9 mouse cellular contexts compared by ENCODE assay signal in genomic region chr15:25621351-25622199, GRCm38 (mm10). TPM values are rescaled to one million over a fixed set of nuclear protein-coding genes. Genes with fewer than 3 reads are reported as not detected.
DNase-seq lines count a peak whose midpoint lies in the region; ATAC-seq and TF ChIP-seq lines count a peak whose summit lies in the region.
"Had no signal": no experiment of that assay in that cellular context is flagged by ENCODE, and none has a peak within 500 bp of the region (broad histone marks: within the 10 kb centered on the region; RNA-seq: fewer than 3 reads in every experiment).

No protein-coding gene starts in this region.

- no peak for TF ChIP-seq CTCF in bone marrow macrophage, adult 2 months (IDR thresholded peaks at IDR 0.05; ENCODE audit: low read depth, low read length)

- no peak for ATAC-seq in heart, embryonic 11.5 days (replicated peaks; ENCODE audit: insufficient number of reproducible peaks, low FRiP score, low TSS enrichment)
- no peak for ATAC-seq in hindbrain, embryonic 16.5 days

- no peak for DNase-seq in heart, postnatal 10 days
- DNase-seq in left cerebral cortex, postnatal 14 days (ENCODE audit: low spot score in 2 of 2), result no peak
- no peak for DNase-seq in gastrocnemius, adult 18-20 months (ENCODE audit: low spot score)
- no peak for DNase-seq in layer of hippocampus, adult 9-10 months (ENCODE audit: low spot score)

- peak overlapping the region; percentile 6; the same call in 1 of the 2 replicates for H3K9ac ChIP-seq in heart, embryonic 11.5 days (ENCODE audit: low read depth, low read length)
- H3K9ac ChIP-seq in hindbrain, embryonic 16.5 days (ENCODE audit: low read depth, low read length), result peak overlapping the region; percentile 52

- no peaks in the 10 kb centered on the region for H3K9me3 ChIP-seq in heart, embryonic 11.5 days (replicated peaks; ENCODE audit: control insufficient read depth, low read length)
- no peaks in the 10 kb centered on the region for H3K9me3 ChIP-seq in hindbrain, embryonic 16.5 days (ENCODE audit: control insufficient read depth, low read length)

- peak overlapping the region; percentile 93 for H3K4me2 ChIP-seq in heart, embryonic 11.5 days
- peak overlapping the region; percentile 100 for H3K4me2 ChIP-seq in hindbrain, embryonic 16.5 days (ENCODE audit: low read length)

- H3K27me3 ChIP-seq in heart, embryonic 11.5 days (ENCODE audit: control insufficient read depth, insufficient read depth, low read length), result no peaks in the 10 kb centered on the region
- H3K27me3 ChIP-seq in hindbrain, embryonic 16.5 days (replicated peaks; ENCODE audit: control insufficient read depth, insufficient read depth, low read length), result peaks cover 5% of the 10 kb centered on the region

- H3K4me3 ChIP-seq in heart, embryonic 11.5 days (ENCODE audit: low read depth, low read length), result peak overlapping the region; percentile 84
- H3K4me3 ChIP-seq in bone marrow macrophage, adult 2 months (ENCODE audit: insufficient read depth, low read length), result peak overlapping the region; percentile 67
- peak overlapping the region; percentile 71 for H3K4me3 ChIP-seq in hindbrain, embryonic 16.5 days (ENCODE audit: low read length)
- H3K4me3 ChIP-seq in macrophage (ENCODE audit: inconsistent target), result peak overlapping the region; percentile 10; the same call in 1 of the 2 replicates

- 7% methylated on average over 20 of the region's 20 CpGs for WGBS in heart, embryonic 11.5 days (ENCODE audit: insufficient replicate concordance)
- 9% methylated on average over 20 of the region's 20 CpGs for WGBS in hindbrain, embryonic 16.5 days
- 25% methylated on average over 20 of the region's 20 CpGs for WGBS in macrophage (ENCODE audit: missing documents)

- H3K4me1 ChIP-seq in heart, embryonic 11.5 days (ENCODE audit: control insufficient read depth, insufficient read depth, low read length), result peaks cover 3% of the 10 kb centered on the region; the same call in 1 of the 2 replicates
- peaks cover 16% of the 10 kb centered on the region for H3K4me1 ChIP-seq in bone marrow macrophage, adult 2 months (ENCODE audit: control insufficient read depth, insufficient read depth, low read length)
- peaks cover 10% of the 10 kb centered on the region for H3K4me1 ChIP-seq in hindbrain, embryonic 16.5 days (ENCODE audit: control insufficient read depth, insufficient read depth, low read depth, low read length)

- no peak for TF ChIP-seq POLR2A in bone marrow macrophage, adult 2 months (IDR thresholded peaks at IDR 0.05; ENCODE audit: borderline replicate concordance, low read depth, low read length)

- no peak overlapping the region for H3K27ac ChIP-seq in heart, embryonic 11.5 days (ENCODE audit: low read depth, low read length)
- peak overlapping the region; percentile 22 for H3K27ac ChIP-seq in bone marrow macrophage, adult 2 months (ENCODE audit: insufficient read depth, low read depth, low read length)
- H3K27ac ChIP-seq in hindbrain, embryonic 16.5 days (ENCODE audit: low read depth, low read length), result no peak overlapping the region
- H3K27ac ChIP-seq in macrophage, result no peak overlapping the region

- no peaks in the 10 kb centered on the region for H3K36me3 ChIP-seq in heart, embryonic 11.5 days (ENCODE audit: control insufficient read depth, insufficient read depth, low read length)
- no peaks in the 10 kb centered on the region for H3K36me3 ChIP-seq in hindbrain, embryonic 16.5 days (ENCODE audit: control insufficient read depth, insufficient read depth, low read length)
- H3K36me3 ChIP-seq in macrophage (ENCODE audit: inconsistent target), result no peaks in the 10 kb centered on the region

- H3K79me2 ChIP-seq in macrophage (ENCODE audit: inconsistent target), result peaks cover 16% of the 10 kb centered on the region; the same call in 1 of the 2 replicates

- intact Hi-C loops in heart, postnatal 10 days (cut with DNase I), result loop anchor here (2.0 to 5.0 kb wide), 4 partner anchors 15 to 96 kb away; no protein-coding TSS in a partner anchor
- intact Hi-C loops in left cerebral cortex, postnatal 14 days (cut with DNase I), result loop anchor here (10.0 kb wide), 1 partner anchor 177 kb away; no protein-coding TSS in a partner anchor

RNA-seq across cellular contexts. Expression of gene Myo10, which starts 0.8 kb away (rescaled TPM):
- polyA plus RNA-seq in heart, embryonic 11.5 days (2014; fragmentation: Nextera tagmentation; extraction: Ambion mirVana), result 11.5 and 15.4 TPM in 2 replicates
- total RNA-seq in heart, postnatal 10 days (2021), result 10 to 100 TPM; 52.7 to 61.1 TPM
- 13.9 and 17.2 TPM in 2 replicates for polyA plus RNA-seq in bone marrow macrophage, adult 2 months (2012; ENCODE audit: insufficient read depth, insufficient read length, missing spikeins)
- polyA plus RNA-seq in hindbrain, embryonic 16.5 days (2015; fragmentation: Nextera tagmentation; extraction: Ambion mirVana), result 26.2 and 28.8 TPM in 2 replicates
- 1,000 to 10,000 TPM in 1 of 26 experiments, 100 to 1,000 TPM in 16, 10 to 100 TPM in 9; 54.0 to 1,244 (median 120) TPM for total RNA-seq in macrophage (2018; cell fraction: chromatin; rRNA removed)
- total RNA-seq in macrophage (2018; cell fraction: cytosol; rRNA removed), result 10 to 100 TPM; 13.1 to 70.8 (median 23.9) TPM
- total RNA-seq in macrophage (2018; cell fraction: nucleus; rRNA removed), result 100 to 1,000 TPM in 6 of 26 experiments, 10 to 100 TPM in 20; 26.5 to 518 (median 59.4) TPM
- 15.0 to 27.3 TPM (median 16.4 TPM) in 3 replicates for polyA plus RNA-seq in macrophage (2018)
- 10 to 100 TPM; 44.0 to 48.1 TPM for total RNA-seq in left cerebral cortex, postnatal 14 days (2021)
- total RNA-seq in gastrocnemius, adult 18-20 months (2021), result 10 to 100 TPM; 49.7 to 59.3 TPM
- total RNA-seq: MEL had no signal

Comparison
In these comparisons a context has a peak if more than half of its experiments do, and no peak if none do; other contexts are left out.
1. H3K4me3 ChIP-seq: peak in every context shown above with its lines; median percentile 84 in heart, embryonic 11.5 days; 71 in hindbrain, embryonic 16.5 days; 67 in bone marrow macrophage, adult 2 months; 10 in macrophage.